Mouse (Mus musculus): ENCODE results near the gene Grip1. TPM values are rescaled to one million over a fixed set of nuclear protein-coding genes. Genes with fewer than 3 reads are reported as not detected.

Grip1 gene
- polyA plus RNA-seq, 1 experiment: 0.08 TPM

- H3ac ChIP-seq (ENCODE audit: control insufficient read depth, insufficient read length): no peak overlapping the region
- no peak for TF ChIP-seq USF1 (IDR thresholded peaks at IDR 0.05; ENCODE audit: low read depth)
- no peak for TF ChIP-seq TCF12 (IDR thresholded peaks at IDR 0.05; ENCODE audit: insufficient read depth, poor library complexity, severe bottlenecking)
- TF ChIP-seq MYOG (IDR thresholded peaks at IDR 0.05; ENCODE audit: control insufficient read depth in 1 of 3, insufficient read depth in 1 of 3, insufficient read length in 2 of 3, low read depth in 2 of 3): no peak
- H3K79me2 ChIP-seq (ENCODE audit: control insufficient read depth, insufficient read depth): no peaks in the 10 kb centered on the region
- no peaks in the 10 kb centered on the region for H3K27me3 ChIP-seq (ENCODE audit: control insufficient read depth, insufficient read depth, insufficient read length)
- H3K4me2 ChIP-seq (ENCODE audit: low read depth): no peak overlapping the region
- H3K4me3 ChIP-seq: no peak overlapping the region
- H3K36me3 ChIP-seq (ENCODE audit: control insufficient read depth, insufficient read depth): no peaks in the 10 kb centered on the region
Measured at GRCm38 (mm10) chr10:119790507-119790906, 336.9 kb downstream of the Grip1 start.

- H3ac ChIP-seq (ENCODE audit: control insufficient read depth, insufficient read length): no peak overlapping the region
- H3K79me2 ChIP-seq (ENCODE audit: control insufficient read depth, insufficient read depth): no peaks in the 10 kb centered on the region
- H3K36me3 ChIP-seq (ENCODE audit: control insufficient read depth, insufficient read depth): no peaks in the 10 kb centered on the region
- TF ChIP-seq TCF12 (IDR thresholded peaks at IDR 0.05; ENCODE audit: insufficient read depth, poor library complexity, severe bottlenecking): no peak
- H3K4me2 ChIP-seq (ENCODE audit: low read depth): no peak overlapping the region
- no peaks in the 10 kb centered on the region for H3K27me3 ChIP-seq (ENCODE audit: control insufficient read depth, insufficient read depth, insufficient read length)
- no peak overlapping the region for H3K4me3 ChIP-seq
Measured at GRCm38 (mm10) chr10:119802421-119802820, 348.8 kb downstream of the Grip1 start.

GRCm38 (mm10) chr10:119803633-119804422 is 350.2 kb downstream of the Grip1 start:
- no peaks in the 10 kb centered on the region for H3K36me3 ChIP-seq (ENCODE audit: control insufficient read depth, insufficient read depth)
- no peak for TF ChIP-seq E2F4 (IDR thresholded peaks at IDR 0.05; ENCODE audit: insufficient read depth)
- TF ChIP-seq POLR2A (IDR thresholded peaks at IDR 0.05; ENCODE audit: insufficient read length, low read depth): no peak
- TF ChIP-seq SRF (IDR thresholded peaks at IDR 0.05; ENCODE audit: control insufficient read depth, insufficient read length, low read depth): no peak
- TF ChIP-seq CEBPB (IDR thresholded peaks at IDR 0.05; ENCODE audit: insufficient read depth, poor library complexity, severe bottlenecking): no peak
- TF ChIP-seq TCF12 (IDR thresholded peaks at IDR 0.05; ENCODE audit: insufficient read depth, poor library complexity, severe bottlenecking): no peak
- TF ChIP-seq MYOD1 (IDR thresholded peaks at IDR 0.05; ENCODE audit: control insufficient read depth in 1 of 3, insufficient read length in 2 of 3, low read depth in 2 of 3): no peak
- TF ChIP-seq TCF3 (IDR thresholded peaks at IDR 0.05; ENCODE audit: insufficient read length, low read depth): no peak

GRCm38 (mm10) chr10:119804423-119804814 is 350.8 kb downstream of the Grip1 start:
- H3ac ChIP-seq (ENCODE audit: control insufficient read depth, insufficient read length): no peak overlapping the region
- H3K36me3 ChIP-seq (ENCODE audit: control insufficient read depth, insufficient read depth): no peaks in the 10 kb centered on the region
- H3K27me3 ChIP-seq (ENCODE audit: control insufficient read depth, insufficient read depth, insufficient read length): no peaks in the 10 kb centered on the region
- TF ChIP-seq MYOD1 (IDR thresholded peaks at IDR 0.05; ENCODE audit: control insufficient read depth in 1 of 3, insufficient read length in 2 of 3, low read depth in 2 of 3): no peak
- no peak for TF ChIP-seq USF1 (IDR thresholded peaks at IDR 0.05; ENCODE audit: low read depth)
- no peak for TF ChIP-seq REST (IDR thresholded peaks at IDR 0.05; ENCODE audit: insufficient read depth, insufficient read length)
- no peak for TF ChIP-seq POLR2AphosphoS2 (IDR thresholded peaks at IDR 0.05; ENCODE audit: insufficient read length, low read depth)
- TF ChIP-seq TCF3 (IDR thresholded peaks at IDR 0.05; ENCODE audit: insufficient read length, low read depth): no peak
- TF ChIP-seq MYOG (IDR thresholded peaks at IDR 0.05; ENCODE audit: control insufficient read depth in 1 of 3, insufficient read depth in 1 of 3, insufficient read length in 2 of 3, low read depth in 2 of 3): no peak
- no peak for TF ChIP-seq TCF12 (IDR thresholded peaks at IDR 0.05; ENCODE audit: insufficient read depth, poor library complexity, severe bottlenecking)
- TF ChIP-seq SRF (IDR thresholded peaks at IDR 0.05; ENCODE audit: control insufficient read depth, insufficient read length, low read depth): no peak
- TF ChIP-seq E2F4 (IDR thresholded peaks at IDR 0.05; ENCODE audit: insufficient read depth): no peak
- no peak for TF ChIP-seq POLR2A (IDR thresholded peaks at IDR 0.05; ENCODE audit: insufficient read length, low read depth)
- no peak for TF ChIP-seq MAX (IDR thresholded peaks at IDR 0.05; ENCODE audit: low read depth)
- TF ChIP-seq CEBPB (IDR thresholded peaks at IDR 0.05; ENCODE audit: insufficient read depth, poor library complexity, severe bottlenecking): no peak
- H3K4me3 ChIP-seq: no peak overlapping the region
- H3K4me2 ChIP-seq (ENCODE audit: low read depth): no peak overlapping the region
- H3K79me2 ChIP-seq (ENCODE audit: control insufficient read depth, insufficient read depth): no peaks in the 10 kb centered on the region

More at GRCm38 (mm10) chr10:119803633-119804422, 350.2 kb downstream of the Grip1 start:
- H3K4me3 ChIP-seq: no peak overlapping the region
- H3K27me3 ChIP-seq (ENCODE audit: control insufficient read depth, insufficient read depth, insufficient read length): no peaks in the 10 kb centered on the region
- H3K4me2 ChIP-seq (ENCODE audit: low read depth): no peak overlapping the region
- H3ac ChIP-seq (ENCODE audit: control insufficient read depth, insufficient read length): no peak overlapping the region
- no peaks in the 10 kb centered on the region for H3K79me2 ChIP-seq (ENCODE audit: control insufficient read depth, insufficient read depth)

- H3K36me3 ChIP-seq (ENCODE audit: control insufficient read depth, insufficient read depth): no peaks in the 10 kb centered on the region
- no peak overlapping the region for H3K4me2 ChIP-seq (ENCODE audit: low read depth)
- no peak overlapping the region for H3ac ChIP-seq (ENCODE audit: control insufficient read depth, insufficient read length)
- H3K79me2 ChIP-seq (ENCODE audit: control insufficient read depth, insufficient read depth): no peaks in the 10 kb centered on the region
- TF ChIP-seq USF1 (IDR thresholded peaks at IDR 0.05; ENCODE audit: low read depth): no peak
- TF ChIP-seq POLR2AphosphoS2 (IDR thresholded peaks at IDR 0.05; ENCODE audit: insufficient read length, low read depth): no peak
- TF ChIP-seq MAX (IDR thresholded peaks at IDR 0.05; ENCODE audit: low read depth): no peak
- no peaks in the 10 kb centered on the region for H3K27me3 ChIP-seq (ENCODE audit: control insufficient read depth, insufficient read depth, insufficient read length)
- H3K4me3 ChIP-seq: no peak overlapping the region
Measured at GRCm38 (mm10) chr10:119805082-119805481, 351.5 kb downstream of the Grip1 start.

Measured in myocyte (in vitro differentiated cells).